Mouse (Mus musculus) neural tube, embryonic 15.5 days (tissue): Measurements from ENCODE around the gene Irs3. TPM values are rescaled to one million over a fixed set of nuclear protein-coding genes. Genes with fewer than 3 reads are reported as not detected.

Source experiments
- ATAC-seq: fragments of 200-750 bp; cut with Nextera tagmentation; 2 replicates; pipeline ENCODE4 v1.8.0; 2017; ENCODE audit warnings: mild to moderate bottlenecking, moderate TSS enrichment, moderate library complexity; ENCODE audit not compliant: low FRiP score
- H3K27ac ChIP-seq: fragments of 300-500 bp; sonication (generic); replicated peaks from 2 replicates; pipeline ENCODE4 v1.5.1; 2015; ENCODE audit warnings: mild to moderate bottlenecking, inconsistent platforms
- H3K27me3 ChIP-seq: fragments of 300-500 bp; sonication (generic); replicated peaks from 2 replicates; pipeline ENCODE4 v1.6.1; 2015; ENCODE audit warnings: inconsistent platforms
- H3K36me3 ChIP-seq: fragments of 300-500 bp; sonication (generic); 2 replicates; pipeline ENCODE4 v1.6.1; 2015; ENCODE audit warnings: inconsistent platforms
- H3K4me1 ChIP-seq: fragments of 300-500 bp; sonication (generic); 2 replicates; pipeline ENCODE4 v1.6.1; 2015; ENCODE audit warnings: inconsistent platforms
- H3K4me2 ChIP-seq: fragments of 300-500 bp; sonication (generic); 2 replicates; pipeline ENCODE4 v1.6.1; 2015; ENCODE audit warnings: inconsistent platforms, mild to moderate bottlenecking, moderate library complexity
- H3K4me3 ChIP-seq: fragments of 300-500 bp; sonication (generic); replicated peaks from 2 replicates; pipeline ENCODE4 v1.5.1; 2015; ENCODE audit warnings: mild to moderate bottlenecking, inconsistent platforms
- H3K9ac ChIP-seq: fragments of 300-500 bp; sonication (generic); replicated peaks from 2 replicates; pipeline ENCODE4 v1.6.1; 2015; ENCODE audit warnings: mild to moderate bottlenecking, inconsistent platforms
- H3K9me3 ChIP-seq: fragments of 300-500 bp; sonication (generic); replicated peaks from 2 replicates; pipeline ENCODE4 v1.6.1; 2016; ENCODE audit warnings: inconsistent platforms
- WGBS: fragments of 180-500 bp; shearing (Covaris S2); methylation state at CpG from one replicate; pipeline ENCODE4 v1.1.7; 2015; ENCODE audit warnings: mixed read lengths; 5-methylcytosine and 5-hydroxymethylcytosine counted together
- polyA plus RNA-seq: library from polyadenylated mRNA; unstranded; fragments of >200 nt; fragmentation: Nextera tagmentation; extraction: Ambion mirVana; gene quantifications from 2 replicates; pipeline ENCODE4 v1.2.1, GENCODE M21; 2015

The Irs3 gene
- polyA plus RNA-seq, 1 experiment from 2014 or later, result 0.12 TPM

DNA sequence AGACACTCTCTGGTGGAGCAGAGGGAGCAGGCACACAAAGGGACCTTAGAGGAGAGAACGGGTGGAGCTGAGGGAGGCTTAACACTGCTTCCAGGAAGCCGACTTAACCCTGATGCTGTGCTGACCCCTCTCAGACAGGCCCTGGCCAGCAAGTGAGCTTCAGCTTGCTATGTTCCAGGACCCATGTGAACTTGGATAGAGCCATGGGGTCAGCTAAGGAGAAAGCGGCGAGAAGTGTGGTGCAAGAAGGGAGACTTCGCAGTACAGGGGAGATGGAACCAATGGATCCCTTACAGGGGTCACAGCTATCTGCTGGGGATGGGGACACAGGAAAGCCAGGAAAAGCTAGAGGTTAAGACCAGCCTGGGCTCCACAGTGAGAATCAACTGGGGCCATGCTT is 32.4 kb downstream of the Irs3 start:
- WGBS, result 81% methylated on average over 5 of the region's 5 CpGs
- Histone ChIP-seq H3K36me3 (no peaks in the 10 kb centered on the region), H3K27me3 (peaks cover 7% of the 10 kb centered on the region; the same call in 1 of the 2 replicates), H3K9ac (no peak overlapping the region), H3K9me3 (no peaks in the 10 kb centered on the region), H3K27ac (no peak overlapping the region), H3K4me3 (no peak overlapping the region), H3K4me2 (no peak overlapping the region), H3K4me1 (peaks cover 17% of the 10 kb centered on the region)
- ATAC-seq, result no peak

- no peaks in the 10 kb centered on the region for H3K9me3 ChIP-seq
- no peak overlapping the region for H3K9ac ChIP-seq
- WGBS, result 25% methylated on average over 6 of the region's 6 CpGs
- H3K4me3 ChIP-seq, result 0 out of 2 replicates have a peak overlapping the region, but pooled peaks have one; percentile 3
- H3K36me3 ChIP-seq, result no peaks in the 10 kb centered on the region
- peaks cover 13% of the 10 kb centered on the region for H3K27me3 ChIP-seq
- peak overlapping the region; percentile 69 for H3K27ac ChIP-seq
- H3K4me2 ChIP-seq, result peak overlapping the region; percentile 24
- peaks cover 20% of the 10 kb centered on the region for H3K4me1 ChIP-seq
- ATAC-seq, result no peak
Measured at GRCm38 (mm10) chr5:137611245-137611602, 34.3 kb downstream of the Irs3 start.

DNA sequence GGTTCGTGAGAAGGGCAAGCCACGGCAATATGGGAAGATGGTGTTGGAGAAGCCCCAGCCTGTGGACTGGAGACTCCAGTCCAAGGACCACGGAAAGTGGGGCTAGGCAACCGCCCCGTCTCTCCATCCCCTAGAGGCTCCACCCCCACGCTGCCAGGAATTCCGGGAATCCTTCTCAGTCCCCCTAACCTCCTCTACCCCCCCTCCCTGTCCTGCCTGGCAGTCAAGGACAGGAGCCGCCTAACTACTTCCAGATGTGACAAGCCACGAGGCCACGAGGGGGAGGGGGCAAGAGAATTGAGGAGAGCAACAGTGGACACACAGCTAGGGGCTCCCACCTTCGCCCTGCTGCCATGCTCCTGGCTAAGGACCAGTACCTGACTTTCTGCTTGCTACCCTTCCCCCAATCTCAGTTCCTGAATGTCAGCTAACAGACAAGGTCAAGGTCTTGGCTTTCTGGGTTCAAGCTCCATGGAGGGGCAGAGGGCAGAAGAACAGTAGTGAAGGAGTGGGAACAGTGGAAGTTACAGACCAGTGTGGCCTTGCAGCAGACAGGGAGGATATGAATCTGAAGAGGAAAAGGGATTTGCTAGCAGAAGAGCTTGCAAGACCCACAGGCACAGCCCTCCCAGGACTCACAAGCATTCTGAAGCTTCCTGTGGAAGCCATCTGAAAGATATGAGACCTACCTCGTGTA is 34.8 kb downstream of the Irs3 start:
- no peak overlapping the region for H3K9ac ChIP-seq
- peaks cover 20% of the 10 kb centered on the region for H3K4me1 ChIP-seq
- WGBS, result 22% methylated on average over 12 of the region's 12 CpGs
- peak overlapping the region; percentile 69 for H3K27ac ChIP-seq
- peaks cover 13% of the 10 kb centered on the region for H3K27me3 ChIP-seq
- ATAC-seq, result no peak
- H3K9me3 ChIP-seq, result no peaks in the 10 kb centered on the region
- H3K4me2 ChIP-seq, result peak overlapping the region; percentile 24
- peak overlapping the region; percentile 22 for H3K4me3 ChIP-seq
- H3K36me3 ChIP-seq, result no peaks in the 10 kb centered on the region

DNA sequence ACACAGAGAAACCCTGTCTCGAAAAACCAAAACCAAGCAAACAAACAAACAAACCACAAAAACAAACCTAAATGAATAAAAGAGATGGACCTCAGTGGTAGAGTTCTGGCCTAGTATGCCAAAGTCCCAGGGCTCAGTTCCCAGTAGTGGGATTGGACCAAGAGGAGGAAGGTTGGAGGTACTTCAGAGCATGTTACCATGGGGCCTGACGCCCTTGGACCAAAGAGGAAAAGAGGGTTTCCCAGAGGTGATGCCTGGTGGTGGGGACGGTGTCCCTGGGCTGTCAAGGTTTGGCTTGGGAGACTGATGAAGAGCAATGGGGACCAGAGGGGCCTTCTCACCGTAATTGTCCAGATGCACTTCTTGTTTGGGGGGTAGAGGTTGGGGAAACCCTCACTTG is 35.5 kb downstream of the Irs3 start:
- H3K4me3 ChIP-seq, result peak overlapping the region; percentile 22
- peak overlapping the region; percentile 69; the same call in 1 of the 2 replicates for H3K27ac ChIP-seq
- H3K27me3 ChIP-seq, result peaks cover 13% of the 10 kb centered on the region
- 73% methylated on average over 4 of the region's 4 CpGs for WGBS
- no peaks in the 10 kb centered on the region for H3K36me3 ChIP-seq
- H3K4me2 ChIP-seq, result peak overlapping the region; percentile 24
- H3K9me3 ChIP-seq, result no peaks in the 10 kb centered on the region
- no peak for ATAC-seq
- H3K9ac ChIP-seq, result no peak overlapping the region
- peaks cover 20% of the 10 kb centered on the region for H3K4me1 ChIP-seq

DNA sequence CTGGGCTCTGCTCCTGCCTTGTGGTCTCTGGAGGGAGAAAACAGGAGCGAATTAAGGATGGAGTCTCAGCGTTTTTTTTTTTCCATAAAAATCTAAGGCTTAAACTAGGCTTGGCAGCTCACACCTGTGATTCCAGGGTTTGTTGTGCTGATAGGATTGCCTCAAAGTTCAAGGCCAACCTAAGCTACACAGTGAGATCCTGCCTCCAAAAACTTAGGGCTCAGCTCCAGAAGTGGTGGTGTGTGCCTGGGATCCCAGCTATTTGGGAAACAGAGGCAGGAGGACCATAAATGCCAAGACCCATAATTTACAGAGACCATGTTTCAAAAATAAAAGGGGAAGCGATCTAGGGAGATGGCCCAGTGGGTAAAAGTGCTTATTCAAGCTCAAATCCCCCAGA is 36.2 kb downstream of the Irs3 start:
- Histone ChIP-seq H3K9me3 (no peaks in the 10 kb centered on the region), H3K4me2 (0 out of 2 replicates have a peak overlapping the region, but pooled peaks have one; percentile 47), H3K36me3 (no peaks in the 10 kb centered on the region), H3K9ac (no peak overlapping the region), H3K4me1 (peaks cover 20% of the 10 kb centered on the region), H3K27ac (no peak overlapping the region), H3K4me3 (no peak overlapping the region), H3K27me3 (peaks cover 13% of the 10 kb centered on the region)
- WGBS, result 56% methylated on average over 3 of the region's 3 CpGs
- no peak for ATAC-seq

DNA sequence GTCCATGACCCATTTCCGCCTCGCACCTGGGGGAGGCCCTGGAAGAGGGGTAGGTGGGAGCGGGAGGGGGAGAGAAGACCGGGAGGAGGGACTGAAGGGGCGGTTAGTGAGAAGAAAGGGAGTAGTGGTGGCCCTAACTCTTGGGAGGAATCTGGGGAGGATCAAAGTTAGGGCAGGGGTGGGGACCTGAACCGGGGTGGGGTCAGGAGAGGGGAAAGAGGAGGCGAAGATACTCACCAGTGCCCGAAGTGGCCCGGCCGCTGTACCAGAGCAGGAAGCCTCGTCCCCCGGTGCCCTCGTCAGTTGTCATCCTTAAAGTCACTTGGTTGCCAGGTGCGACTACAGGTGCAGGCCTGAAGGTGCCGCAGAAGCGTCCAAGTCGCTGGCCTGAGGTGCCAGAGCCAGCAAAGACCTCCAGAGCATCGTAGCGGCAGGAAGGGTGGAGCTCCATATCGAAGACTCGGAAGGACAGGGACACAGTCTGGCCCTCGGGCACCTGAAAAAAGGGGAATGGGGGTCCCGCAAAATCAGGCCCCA is 36.8 kb downstream of the Irs3 start:
- no peaks in the 10 kb centered on the region for H3K36me3 ChIP-seq
- WGBS, result 20% methylated on average over 23 of the region's 23 CpGs
- no peaks in the 10 kb centered on the region for H3K9me3 ChIP-seq
- ATAC-seq, result no peak
- H3K27me3 ChIP-seq, result peaks cover 13% of the 10 kb centered on the region
- peak overlapping the region; percentile 47 for H3K4me2 ChIP-seq
- H3K27ac ChIP-seq, result no peak overlapping the region
- no peak overlapping the region for H3K4me3 ChIP-seq
- peaks cover 20% of the 10 kb centered on the region for H3K4me1 ChIP-seq
- H3K9ac ChIP-seq, result peak overlapping the region; percentile 17; the same call in 1 of the 2 replicates

- H3K9ac ChIP-seq, result peak overlapping the region; percentile 17; the same call in 1 of the 2 replicates
- H3K4me3 ChIP-seq, result no peak overlapping the region
- WGBS, result 13% methylated on average over 26 of the region's 26 CpGs
- peak overlapping the region; percentile 47 for H3K4me2 ChIP-seq
- H3K27me3 ChIP-seq, result peaks cover 13% of the 10 kb centered on the region
- no peaks in the 10 kb centered on the region for H3K36me3 ChIP-seq
- H3K27ac ChIP-seq, result no peak overlapping the region
- H3K4me1 ChIP-seq, result peaks cover 20% of the 10 kb centered on the region
- H3K9me3 ChIP-seq, result no peaks in the 10 kb centered on the region
- ATAC-seq, result no peak
Measured at GRCm38 (mm10) chr5:137607860-137608653, 37.5 kb downstream of the Irs3 start.

- under 1% methylated on average over 22 of the region's 22 CpGs for WGBS
- H3K9ac ChIP-seq, result peak overlapping the region; percentile 42
Measured at GRCm38 (mm10) chr5:137601365-137601729, 44.2 kb downstream of the Irs3 start.

DNA sequence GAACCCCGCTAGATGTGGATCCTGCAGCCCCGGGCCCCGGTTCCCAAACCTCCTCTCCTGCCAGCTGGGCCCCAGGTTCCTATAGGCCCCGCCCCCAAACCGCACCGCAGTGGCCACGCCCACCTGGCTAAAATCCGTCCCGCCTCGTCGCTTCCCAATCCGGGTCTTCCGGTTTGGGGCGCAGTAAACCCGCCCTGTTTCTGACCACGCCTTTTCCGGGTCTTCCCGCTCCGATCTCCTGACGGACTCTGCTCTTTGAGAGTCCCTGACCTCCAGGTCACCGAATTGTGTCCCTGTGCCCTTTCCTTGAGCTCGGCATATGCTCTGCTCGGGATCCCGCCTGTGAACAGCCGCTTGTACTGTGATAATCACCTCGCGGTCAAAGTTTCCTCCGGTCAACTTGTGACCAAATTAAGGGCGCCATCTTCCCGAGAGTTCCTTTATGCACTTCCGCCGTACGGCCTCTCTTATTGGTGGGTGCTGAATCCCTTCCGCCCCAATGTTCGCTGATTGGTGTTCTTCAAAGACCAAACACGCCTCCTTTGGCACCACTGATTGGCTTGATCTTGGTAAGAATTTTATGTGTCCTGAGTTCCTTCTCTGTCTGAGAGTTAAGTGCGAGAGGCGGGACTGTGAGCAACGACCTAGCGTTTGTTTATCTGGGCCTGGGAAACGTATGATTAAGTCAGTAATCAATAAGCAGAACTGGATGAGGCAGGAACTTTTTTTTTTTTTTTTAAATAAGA is 44.7 kb downstream of the Irs3 start, which contains the start of gene Mospd3:
Gene Mospd3 (minus strand): TSS at position 440 of the 746 bp plus-strand sequence.
- peaks cover 9% of the 10 kb centered on the region for H3K36me3 ChIP-seq
- peak within 1 kb of the TSS; percentile 87 for H3K9ac ChIP-seq
- H3K27ac ChIP-seq, result peak within 1 kb of the TSS; percentile 92
- under 1% methylated on average over 41 of the region's 41 CpGs for WGBS
- H3K9me3 ChIP-seq, result no peaks in the 10 kb centered on the region
- ATAC-seq, result peak; percentile 96
- peak within 1 kb of the TSS; percentile 85 for H3K4me3 ChIP-seq
- H3K27me3 ChIP-seq, result no peaks in the 10 kb centered on the region
- peaks cover 30% of the 10 kb centered on the region for H3K4me1 ChIP-seq
- peak within 1 kb of the TSS; percentile 90 for H3K4me2 ChIP-seq

More at GRCm38 (mm10) chr5:137601365-137601729, 44.2 kb downstream of the Irs3 start:
- Histone ChIP-seq H3K4me1 (peaks cover 30% of the 10 kb centered on the region), H3K4me3 (peak overlapping the region; percentile 85), H3K4me2 (peak overlapping the region; percentile 90), H3K27me3 (no peaks in the 10 kb centered on the region), H3K27ac (peak overlapping the region; percentile 92), H3K36me3 (peaks cover 9% of the 10 kb centered on the region), H3K9me3 (no peaks in the 10 kb centered on the region)
- ATAC-seq, result no peak

- Histone ChIP-seq H3K9me3 (no peaks in the 10 kb centered on the region), H3K9ac (peak overlapping the region; percentile 87), H3K27me3 (no peaks in the 10 kb centered on the region), H3K4me3 (peak overlapping the region; percentile 85), H3K27ac (peak overlapping the region; percentile 92), H3K36me3 (peaks cover 12% of the 10 kb centered on the region), H3K4me2 (peak overlapping the region; percentile 90), H3K4me1 (peaks cover 30% of the 10 kb centered on the region)
- WGBS, result 2% methylated on average over 19 of the region's 19 CpGs
- ATAC-seq, result no peak
Measured at GRCm38 (mm10) chr5:137600281-137600618, 45.3 kb downstream of the Irs3 start.

GRCm38 (mm10) chr5:137599600-137599999 is 45.9 kb downstream of the Irs3 start:
- Histone ChIP-seq H3K4me2 (peak overlapping the region; percentile 90), H3K27me3 (no peaks in the 10 kb centered on the region), H3K4me1 (peaks cover 30% of the 10 kb centered on the region), H3K4me3 (peak overlapping the region; percentile 85), H3K36me3 (peaks cover 12% of the 10 kb centered on the region), H3K9me3 (no peaks in the 10 kb centered on the region), H3K27ac (no peak overlapping the region), H3K9ac (peak overlapping the region; percentile 87)
- no peak for ATAC-seq
- WGBS, result 83% methylated on average over 9 of the region's 9 CpGs
